Mouse (Mus musculus) retina, adult 2 months (tissue): ENCODE results near the gene Agpat4.

Experiments
- DNase-seq: peaks from one replicate; pipeline ENCODE4 v3.0.0-alpha.2; 2012; ENCODE audit warnings: low read depth, low spot score

The Agpat4 gene

GRCm38 (mm10) chr17:12118561-12118925, at the start of gene Agpat4:
Gene Agpat4, plus strand, starts transcription at chr17:12118704.
- DNase-seq, result no peak

DNA sequence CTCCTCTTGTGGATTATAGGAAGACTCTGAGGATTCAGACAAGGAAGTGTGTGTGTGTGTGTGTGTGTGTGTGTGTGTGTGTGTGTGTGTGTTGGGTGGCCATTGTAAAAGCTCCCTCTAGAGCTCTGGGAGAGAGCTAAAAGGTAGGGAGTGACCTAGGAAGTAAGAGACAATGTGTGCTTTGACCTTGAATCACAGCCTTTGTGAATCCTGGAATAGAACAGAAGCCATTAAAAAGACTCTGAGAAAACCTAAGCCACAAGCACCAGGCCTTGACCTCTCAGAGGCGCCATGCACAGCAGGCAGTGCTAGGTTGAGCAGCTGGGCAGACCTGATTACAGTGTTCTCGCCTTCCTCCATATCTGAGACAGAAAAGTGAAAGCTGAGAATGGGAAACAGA, 41.7 kb upstream of the Agpat4 start:
- no peak for DNase-seq

DNA sequence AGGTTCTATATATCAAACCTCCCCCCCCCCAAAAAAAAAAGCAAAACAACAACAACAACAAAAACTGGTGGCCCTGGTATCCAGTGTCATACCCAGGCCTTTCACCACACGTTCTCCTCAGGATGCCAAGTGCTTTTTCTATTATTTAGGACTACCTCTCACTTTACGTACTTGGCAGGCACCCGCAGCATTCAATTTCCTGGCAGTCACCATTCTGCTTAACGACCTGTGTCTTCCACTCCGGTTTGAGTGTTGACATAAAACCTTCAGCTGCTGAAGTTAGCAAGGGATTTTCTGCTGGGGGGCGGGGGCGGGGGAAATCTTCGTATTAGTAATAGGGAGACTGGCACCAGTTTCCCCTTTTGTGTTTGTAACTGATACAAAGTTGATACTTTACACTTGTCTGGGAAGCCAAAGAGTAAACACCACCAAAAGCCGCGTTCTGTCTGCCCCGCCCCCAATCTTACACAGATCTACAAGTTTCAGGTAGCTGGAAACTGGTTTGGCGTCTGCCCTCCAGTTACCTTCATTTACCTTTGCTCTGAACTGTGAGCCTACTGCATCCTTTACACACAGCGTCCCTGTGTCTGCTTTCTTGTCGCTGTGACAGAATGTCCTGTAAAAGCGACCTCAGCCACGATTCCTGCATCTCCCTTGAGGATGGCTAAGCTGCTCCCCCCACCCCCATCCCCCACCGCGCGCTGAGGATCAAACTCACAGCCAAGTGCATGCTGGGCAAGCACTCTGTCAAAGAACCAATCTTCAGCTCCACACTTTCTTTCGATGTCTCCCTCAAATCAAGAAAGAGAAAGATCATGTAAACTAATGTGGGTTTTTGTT, 37.6 kb upstream of the Agpat4 start:
- no peak for DNase-seq

DNA sequence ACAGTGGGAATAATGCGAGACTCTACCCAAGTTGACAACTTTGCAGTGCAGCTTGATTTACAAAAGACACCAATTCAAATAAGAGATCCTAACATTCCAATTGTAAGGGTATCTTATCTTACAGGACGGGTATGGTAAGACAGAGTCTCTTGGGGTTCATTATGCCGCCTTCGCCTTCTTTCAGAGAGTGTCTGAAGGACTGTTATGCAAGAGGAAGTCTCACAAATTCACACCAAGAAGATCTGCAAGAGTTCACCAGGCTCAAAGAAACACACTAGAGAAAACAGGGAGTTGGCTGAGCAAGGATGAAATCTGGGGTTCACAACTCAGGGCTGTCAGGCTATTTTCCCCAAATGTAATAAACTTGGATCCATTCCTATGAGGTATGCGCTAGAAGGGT, 36.3 kb upstream of the Agpat4 start:
- no peak for DNase-seq

- DNase-seq, result no peak
Measured at GRCm38 (mm10) chr17:12090261-12090927, 28.1 kb upstream of the Agpat4 start.

DNA sequence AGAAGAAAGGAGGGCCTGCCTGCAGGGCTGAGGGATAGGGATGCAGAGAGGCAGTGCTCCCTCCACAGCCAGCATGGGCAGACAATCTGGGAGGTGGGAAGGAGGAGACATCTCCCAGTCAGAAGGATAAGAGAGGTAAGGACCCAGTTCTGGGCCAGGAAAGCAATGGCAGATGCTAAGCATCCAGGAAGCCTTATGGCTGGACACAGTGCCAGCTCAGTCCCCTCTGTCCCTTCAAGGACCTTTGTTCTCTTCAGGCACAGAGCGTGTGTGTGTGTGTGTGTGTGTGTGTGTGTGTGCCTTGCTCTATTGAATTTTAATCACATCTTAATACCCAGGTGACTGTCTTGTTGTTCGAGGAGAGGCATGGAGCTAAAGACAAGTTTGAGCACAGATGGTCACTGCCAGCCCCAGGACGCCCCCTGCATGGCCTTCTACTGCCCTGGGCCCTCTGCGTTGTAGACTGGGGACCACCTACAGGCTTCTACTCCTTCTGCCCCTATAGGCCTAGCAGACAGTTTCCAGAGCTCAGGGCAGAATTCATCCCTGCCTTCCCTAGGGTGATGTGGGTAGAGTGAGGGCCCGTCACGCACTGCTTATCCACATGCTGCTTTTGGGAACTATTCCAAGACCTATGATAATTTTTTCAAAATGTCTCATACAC, 25.5 kb upstream of the Agpat4 start:
- no peak for DNase-seq

- DNase-seq, result no peak
Measured at GRCm38 (mm10) chr17:12094016-12094415, 24.5 kb upstream of the Agpat4 start.

DNA sequence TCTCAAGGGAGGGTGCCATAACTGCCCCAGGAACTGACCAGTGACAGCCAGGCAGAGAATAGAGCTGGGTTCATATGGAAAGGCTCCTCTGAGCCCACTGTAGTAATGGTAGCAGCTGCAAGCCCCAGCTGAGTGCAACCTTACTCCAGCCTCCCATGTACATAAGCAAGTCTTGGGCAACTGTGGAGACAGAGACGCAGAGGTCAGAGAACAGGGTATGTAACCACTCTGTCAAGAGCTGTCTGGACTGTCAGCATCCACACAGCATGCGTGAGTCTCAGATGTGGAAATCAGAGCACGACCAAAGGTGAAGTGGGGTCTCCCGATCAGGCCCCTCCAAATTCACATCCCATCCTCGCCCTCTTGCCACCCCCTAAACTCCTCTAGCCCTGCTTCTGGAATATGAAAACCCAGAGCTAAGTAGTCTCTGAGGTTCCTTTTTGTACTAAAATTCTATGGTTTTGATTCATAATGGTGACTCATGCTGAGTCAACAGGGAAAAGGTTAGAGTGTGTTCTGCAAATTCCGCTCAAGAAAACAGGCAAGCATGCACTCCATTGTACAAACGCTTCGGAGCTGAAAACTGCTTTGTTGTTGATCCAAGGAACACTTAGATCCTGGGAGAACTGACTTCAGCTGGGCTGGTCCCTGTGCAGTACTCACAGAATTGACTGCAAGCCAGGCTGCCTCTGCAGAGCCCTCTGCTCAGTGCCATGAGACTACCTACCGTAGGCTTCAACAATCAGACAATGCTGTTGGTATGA, 23.5 kb upstream of the Agpat4 start:
- DNase-seq, result no peak

- DNase-seq, result no peak
Measured at GRCm38 (mm10) chr17:12099415-12099814, 19.1 kb upstream of the Agpat4 start.

DNA sequence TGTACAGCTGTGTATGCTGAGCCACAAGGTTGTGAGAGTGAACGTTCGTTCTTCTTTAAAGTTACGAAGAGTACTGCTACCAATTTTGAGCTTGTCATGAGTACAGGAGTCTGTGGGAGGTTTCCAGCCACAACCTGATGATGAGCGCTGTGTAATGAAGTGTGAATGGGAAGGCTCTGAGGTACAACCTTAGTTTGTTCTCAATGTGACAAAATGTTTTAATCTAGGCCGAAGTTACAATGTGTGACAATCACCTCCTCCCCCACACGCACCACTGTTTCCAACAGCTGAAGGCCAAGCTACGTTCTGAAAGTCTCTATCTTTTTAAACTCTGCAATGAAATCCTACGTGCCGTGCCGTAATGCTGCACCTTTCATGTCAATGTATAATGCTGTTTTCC, 16.2 kb upstream of the Agpat4 start:
- DNase-seq, result no peak

- no peak for DNase-seq
Measured at GRCm38 (mm10) chr17:12103781-12104180, 14.7 kb upstream of the Agpat4 start.

- DNase-seq, result no peak
Measured at GRCm38 (mm10) chr17:12104245-12104644, 14.3 kb upstream of the Agpat4 start.

DNA sequence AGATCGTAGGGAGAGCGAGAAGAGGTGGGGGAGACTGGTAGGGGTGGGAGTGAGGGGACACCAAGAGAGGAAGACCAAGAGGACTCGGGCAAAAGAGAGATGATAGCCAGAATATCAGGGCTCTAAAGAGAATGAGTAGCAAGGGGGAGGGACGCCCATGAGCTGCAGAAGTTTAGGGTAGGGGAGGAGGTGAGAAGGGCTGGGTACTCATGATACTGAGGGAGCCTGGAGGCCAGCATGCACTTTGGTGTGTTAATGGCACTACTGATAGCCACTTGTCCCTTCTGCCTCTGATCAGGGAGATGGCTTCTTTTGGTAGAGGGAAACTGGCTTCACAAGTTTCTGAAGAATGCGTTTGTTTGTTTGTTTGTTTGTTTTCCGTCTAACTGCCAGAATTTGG, 13.8 kb upstream of the Agpat4 start:
- no peak for DNase-seq

DNA sequence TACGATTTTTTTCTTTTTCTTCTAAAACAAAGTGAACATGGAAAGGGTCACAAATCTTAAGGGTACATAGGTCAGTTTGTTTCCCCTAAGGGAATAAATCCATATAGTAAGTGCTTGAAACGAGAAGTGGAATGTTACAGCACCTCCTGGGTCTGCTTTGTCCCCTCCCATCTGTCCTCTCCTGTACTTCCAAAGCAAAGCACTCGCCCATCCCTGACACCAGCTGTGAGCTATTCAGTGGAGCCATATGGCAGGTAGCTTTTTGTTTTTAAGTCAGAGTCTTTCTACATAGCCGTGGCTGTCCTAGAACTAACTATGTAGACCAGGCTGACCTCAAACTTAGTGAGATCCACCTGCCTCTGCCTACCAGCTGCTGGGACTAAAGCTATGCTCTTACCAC, 12.2 kb upstream of the Agpat4 start:
- DNase-seq, result no peak

DNA sequence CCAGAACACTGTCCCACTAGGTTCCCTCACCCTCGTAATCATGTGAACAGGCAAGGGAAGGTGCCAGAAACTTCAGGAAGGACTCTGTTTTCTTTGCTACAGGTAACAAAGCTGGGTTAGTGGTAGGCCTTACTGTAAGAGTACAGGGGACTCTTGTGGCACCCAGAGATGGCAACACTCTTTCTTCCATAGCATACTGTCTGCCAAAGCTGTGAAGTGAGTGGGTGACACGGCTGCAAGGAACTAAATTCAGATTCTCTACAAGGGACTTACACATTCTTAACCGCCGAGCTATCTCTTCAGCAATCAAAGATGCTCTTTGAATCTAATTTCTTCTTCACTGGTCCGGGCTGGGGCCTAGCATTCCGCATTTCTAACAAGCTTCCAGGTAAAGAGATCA, 4.9 kb upstream of the Agpat4 start:
- DNase-seq, result no peak

DNA sequence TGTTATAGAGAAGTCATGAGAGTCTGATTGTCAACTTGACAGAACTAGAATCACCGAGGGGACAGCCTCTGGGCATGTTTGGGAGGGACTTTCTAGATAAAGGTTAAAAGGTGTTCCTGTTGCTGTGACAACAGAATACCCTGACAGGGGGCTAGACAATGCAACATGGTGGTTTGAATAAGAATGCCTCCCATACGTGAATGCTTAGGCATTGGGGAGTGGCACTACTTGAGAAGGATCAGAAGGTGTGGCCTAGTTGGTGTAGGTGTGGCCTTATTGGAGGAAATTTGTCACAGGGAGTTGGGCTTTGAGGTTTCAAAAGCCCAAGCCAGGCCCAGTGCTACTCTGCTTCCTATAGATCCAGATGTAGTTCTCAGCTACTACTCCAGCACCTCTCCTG, 3.4 kb upstream of the Agpat4 start:
- DNase-seq, result no peak

- DNase-seq, result no peak
Measured at GRCm38 (mm10) chr17:12118131-12118530, 373 bp upstream of the Agpat4 start.

GRCm38 (mm10) chr17:12118926-12119641, 580 bp downstream of the Agpat4 start:
- DNase-seq, result no peak

GRCm38 (mm10) chr17:12119675-12120074, 1.2 kb downstream of the Agpat4 start:
- DNase-seq, result no peak

DNA sequence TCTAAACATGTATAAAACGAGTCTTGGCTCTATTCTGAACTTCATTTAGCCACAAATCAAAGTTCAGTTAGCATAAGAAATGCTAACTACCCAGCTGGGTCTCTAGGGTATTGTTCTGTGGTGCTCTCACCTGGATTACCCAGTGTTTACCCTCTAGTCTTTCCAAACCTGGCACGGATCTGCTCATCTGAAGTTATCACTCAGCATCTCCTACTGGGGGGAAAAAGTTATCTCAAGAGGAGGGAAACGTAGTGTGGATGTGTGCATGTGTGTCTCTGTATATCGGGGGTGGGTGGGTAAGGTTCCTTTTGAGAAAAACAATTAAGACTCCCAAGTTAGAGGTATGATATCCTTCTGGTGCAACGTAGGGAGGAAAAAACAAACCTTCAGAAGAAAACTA, 1.8 kb downstream of the Agpat4 start:
- DNase-seq, result no peak

- no peak for DNase-seq
Measured at GRCm38 (mm10) chr17:12121226-12121794, 2.8 kb downstream of the Agpat4 start.
